Mouse (Mus musculus): Measurements from ENCODE around the gene Lrriq3. TPM values are rescaled to one million over a fixed set of nuclear protein-coding genes. Genes with fewer than 3 reads are reported as not detected.
A peak's percentile ranks its signal among the peaks of the same experiment; 100 is the strongest.

The Lrriq3 gene
- polyA plus RNA-seq, 1 experiment: 0.37 TPM

- TF ChIP-seq FLI1 (IDR thresholded peaks at IDR 0.05; ENCODE audit: low read length) (no peak), GATA1 (IDR thresholded peaks at IDR 0.05; ENCODE audit: borderline replicate concordance, low read length) (no peak)
- H3K9me3 ChIP-seq: no peaks in the 10 kb centered on the region
- no peaks in the 10 kb centered on the region for H3K27me3 ChIP-seq (replicated peaks)
- H3K36me3 ChIP-seq (replicated peaks; ENCODE audit: low read length): peaks cover 41% of the 10 kb centered on the region
- peaks cover 10% of the 10 kb centered on the region for H3K4me1 ChIP-seq
- H3K4me3 ChIP-seq (replicated peaks): peak overlapping the region; percentile 95
Observed at GRCm38 (mm10) chr3:155092081-155092480, 1.2 kb upstream of the Lrriq3 start.

GRCm38 (mm10) chr3:155099266-155099665, 6.0 kb downstream of the Lrriq3 start:
- no peak for TF ChIP-seq FLI1 (IDR thresholded peaks at IDR 0.05; ENCODE audit: low read length)
- no peak for TF ChIP-seq GATA1 (IDR thresholded peaks at IDR 0.05; ENCODE audit: borderline replicate concordance, low read length)
- H3K27me3 ChIP-seq (replicated peaks): no peaks in the 10 kb centered on the region

GRCm38 (mm10) chr3:155105957-155106356, 12.7 kb downstream of the Lrriq3 start:
- Histone ChIP-seq H3K9me3 (peaks cover 4% of the 10 kb centered on the region; the same call in 1 of the 2 replicates), H3K4me3 (replicated peaks) (peak overlapping the region; percentile 38), H3K4me1 (no peaks in the 10 kb centered on the region; the same call in 1 of the 2 replicates), H3K27me3 (replicated peaks) (no peaks in the 10 kb centered on the region), H3K36me3 (replicated peaks; ENCODE audit: low read length) (no peaks in the 10 kb centered on the region)
- TF ChIP-seq FLI1 (IDR thresholded peaks at IDR 0.05; ENCODE audit: low read length): no peak
- no peak for TF ChIP-seq GATA1 (IDR thresholded peaks at IDR 0.05; ENCODE audit: borderline replicate concordance, low read length)

More at GRCm38 (mm10) chr3:155099266-155099665, 6.0 kb downstream of the Lrriq3 start:
- no peaks in the 10 kb centered on the region for H3K4me1 ChIP-seq
- H3K4me3 ChIP-seq (replicated peaks): no peak overlapping the region
- no peaks in the 10 kb centered on the region for H3K9me3 ChIP-seq
- H3K36me3 ChIP-seq (replicated peaks; ENCODE audit: low read length): no peaks in the 10 kb centered on the region

GRCm38 (mm10) chr3:155137737-155138136, 44.5 kb downstream of the Lrriq3 start:
- H3K27me3 ChIP-seq (replicated peaks): no peaks in the 10 kb centered on the region
- peaks cover 10% of the 10 kb centered on the region for H3K9me3 ChIP-seq
- no peak overlapping the region for H3K4me3 ChIP-seq (replicated peaks)
- TF ChIP-seq GATA1 (IDR thresholded peaks at IDR 0.05; ENCODE audit: borderline replicate concordance, low read length): no peak
- no peak for TF ChIP-seq FLI1 (IDR thresholded peaks at IDR 0.05; ENCODE audit: low read length)
- H3K36me3 ChIP-seq (replicated peaks; ENCODE audit: low read length): no peaks in the 10 kb centered on the region
- no peaks in the 10 kb centered on the region for H3K4me1 ChIP-seq

- no peaks in the 10 kb centered on the region for H3K27me3 ChIP-seq (replicated peaks)
- H3K4me1 ChIP-seq: no peaks in the 10 kb centered on the region
- no peak overlapping the region for H3K4me3 ChIP-seq (replicated peaks)
- H3K9me3 ChIP-seq: peaks cover 4% of the 10 kb centered on the region
- TF ChIP-seq FLI1 (IDR thresholded peaks at IDR 0.05; ENCODE audit: low read length) (no peak), GATA1 (IDR thresholded peaks at IDR 0.05; ENCODE audit: borderline replicate concordance, low read length) (no peak)
- H3K36me3 ChIP-seq (replicated peaks; ENCODE audit: low read length): no peaks in the 10 kb centered on the region
Observed at GRCm38 (mm10) chr3:155141047-155141446, 47.8 kb downstream of the Lrriq3 start.

GRCm38 (mm10) chr3:155144368-155144767, 51.1 kb downstream of the Lrriq3 start:
- H3K36me3 ChIP-seq (replicated peaks; ENCODE audit: low read length): no peaks in the 10 kb centered on the region
- no peak overlapping the region for H3K4me3 ChIP-seq (replicated peaks)
- peaks cover 4% of the 10 kb centered on the region for H3K9me3 ChIP-seq
- TF ChIP-seq FLI1 (IDR thresholded peaks at IDR 0.05; ENCODE audit: low read length) (no peak), GATA1 (IDR thresholded peaks at IDR 0.05; ENCODE audit: borderline replicate concordance, low read length) (no peak)
- H3K4me1 ChIP-seq: no peaks in the 10 kb centered on the region
- no peaks in the 10 kb centered on the region for H3K27me3 ChIP-seq (replicated peaks)

- Histone ChIP-seq H3K36me3 (replicated peaks; ENCODE audit: low read length) (no peaks in the 10 kb centered on the region), H3K27me3 (replicated peaks) (no peaks in the 10 kb centered on the region), H3K4me3 (replicated peaks) (no peak overlapping the region), H3K9me3 (peaks cover 14% of the 10 kb centered on the region), H3K4me1 (no peaks in the 10 kb centered on the region)
- no peak for TF ChIP-seq FLI1 (IDR thresholded peaks at IDR 0.05; ENCODE audit: low read length)
- TF ChIP-seq GATA1 (IDR thresholded peaks at IDR 0.05; ENCODE audit: borderline replicate concordance, low read length): no peak
Observed at GRCm38 (mm10) chr3:155161842-155162241, 68.6 kb downstream of the Lrriq3 start.

GRCm38 (mm10) chr3:155180303-155180902, 87.2 kb downstream of the Lrriq3 start:
- H3K9me3 ChIP-seq: peaks cover 3% of the 10 kb centered on the region; the same call in 1 of the 2 replicates
- no peak overlapping the region for H3K4me3 ChIP-seq (replicated peaks)
- H3K36me3 ChIP-seq (replicated peaks; ENCODE audit: low read length): no peaks in the 10 kb centered on the region
- H3K4me1 ChIP-seq: no peaks in the 10 kb centered on the region
- TF ChIP-seq FLI1 (IDR thresholded peaks at IDR 0.05; ENCODE audit: low read length) (no peak), GATA1 (IDR thresholded peaks at IDR 0.05; ENCODE audit: borderline replicate concordance, low read length) (no peak)
- H3K27me3 ChIP-seq (replicated peaks): no peaks in the 10 kb centered on the region

GRCm38 (mm10) chr3:155186456-155186855, 93.2 kb downstream of the Lrriq3 start:
- no peak overlapping the region for H3K4me3 ChIP-seq (replicated peaks)

GRCm38 (mm10) chr3:155188857-155189256, 95.6 kb downstream of the Lrriq3 start:
- no peaks in the 10 kb centered on the region for H3K9me3 ChIP-seq
- TF ChIP-seq FLI1 (IDR thresholded peaks at IDR 0.05; ENCODE audit: low read length): no peak
- no peaks in the 10 kb centered on the region for H3K27me3 ChIP-seq (replicated peaks)
- H3K4me1 ChIP-seq: no peaks in the 10 kb centered on the region
- no peaks in the 10 kb centered on the region for H3K36me3 ChIP-seq (replicated peaks; ENCODE audit: low read length)
- H3K4me3 ChIP-seq (replicated peaks): no peak overlapping the region

More at GRCm38 (mm10) chr3:155186456-155186855, 93.2 kb downstream of the Lrriq3 start:
- no peaks in the 10 kb centered on the region for H3K27me3 ChIP-seq (replicated peaks)
- no peak for TF ChIP-seq FLI1 (IDR thresholded peaks at IDR 0.05; ENCODE audit: low read length)
- no peak for TF ChIP-seq GATA1 (IDR thresholded peaks at IDR 0.05; ENCODE audit: borderline replicate concordance, low read length)
- peaks cover 2% of the 10 kb centered on the region; the same call in 1 of the 2 replicates for H3K9me3 ChIP-seq
- H3K4me1 ChIP-seq: no peaks in the 10 kb centered on the region
- H3K36me3 ChIP-seq (replicated peaks; ENCODE audit: low read length): no peaks in the 10 kb centered on the region

Measured in megakaryocyte, embryonic 14.5 days (primary cell).